Mouse (Mus musculus) cerebellum, adult (tissue): Measurements from ENCODE around the gene Alg12.

Experiments used
- ATAC-seq: cut with Nextera tagmentation; 2 replicates; pipeline ENCODE4 v1.9.2; 2017; ENCODE audit warnings: mild to moderate bottlenecking, moderate library complexity, mixed read lengths; ENCODE audit not compliant: insufficient number of reproducible peaks, low FRiP score, low TSS enrichment

Gene Alg12

DNA sequence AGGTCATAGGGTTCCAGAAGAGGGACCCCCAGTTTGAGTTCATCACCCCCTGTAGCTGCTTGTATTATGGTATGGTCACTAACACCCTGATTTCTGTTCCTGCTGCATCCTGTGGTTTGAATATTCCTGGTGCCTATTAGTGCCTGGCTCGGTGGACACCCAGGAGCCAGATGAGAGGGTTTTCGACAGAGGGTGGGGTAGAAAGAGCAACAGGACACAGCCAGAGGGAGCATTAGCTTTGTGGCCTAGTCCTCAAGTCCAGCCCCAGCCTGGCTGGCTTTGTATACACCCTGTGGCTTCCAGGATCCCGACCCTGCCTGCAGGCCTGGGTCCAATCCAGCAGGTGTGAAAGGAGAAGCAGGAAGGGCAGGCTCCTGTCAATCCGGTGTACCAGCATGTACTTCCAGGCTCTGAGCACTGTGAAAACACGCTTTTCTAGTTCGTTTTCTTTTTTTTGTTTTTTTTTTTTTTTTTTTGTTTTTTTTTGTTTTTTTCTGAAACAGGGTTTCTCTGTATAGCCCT, 36.8 kb upstream of the Alg12 start:
- ATAC-seq = no peak

- ATAC-seq = no peak
These were observed 36.1 kb upstream of the Alg12 start for GRCm38 (mm10) chr15:88854969-88855830.

DNA sequence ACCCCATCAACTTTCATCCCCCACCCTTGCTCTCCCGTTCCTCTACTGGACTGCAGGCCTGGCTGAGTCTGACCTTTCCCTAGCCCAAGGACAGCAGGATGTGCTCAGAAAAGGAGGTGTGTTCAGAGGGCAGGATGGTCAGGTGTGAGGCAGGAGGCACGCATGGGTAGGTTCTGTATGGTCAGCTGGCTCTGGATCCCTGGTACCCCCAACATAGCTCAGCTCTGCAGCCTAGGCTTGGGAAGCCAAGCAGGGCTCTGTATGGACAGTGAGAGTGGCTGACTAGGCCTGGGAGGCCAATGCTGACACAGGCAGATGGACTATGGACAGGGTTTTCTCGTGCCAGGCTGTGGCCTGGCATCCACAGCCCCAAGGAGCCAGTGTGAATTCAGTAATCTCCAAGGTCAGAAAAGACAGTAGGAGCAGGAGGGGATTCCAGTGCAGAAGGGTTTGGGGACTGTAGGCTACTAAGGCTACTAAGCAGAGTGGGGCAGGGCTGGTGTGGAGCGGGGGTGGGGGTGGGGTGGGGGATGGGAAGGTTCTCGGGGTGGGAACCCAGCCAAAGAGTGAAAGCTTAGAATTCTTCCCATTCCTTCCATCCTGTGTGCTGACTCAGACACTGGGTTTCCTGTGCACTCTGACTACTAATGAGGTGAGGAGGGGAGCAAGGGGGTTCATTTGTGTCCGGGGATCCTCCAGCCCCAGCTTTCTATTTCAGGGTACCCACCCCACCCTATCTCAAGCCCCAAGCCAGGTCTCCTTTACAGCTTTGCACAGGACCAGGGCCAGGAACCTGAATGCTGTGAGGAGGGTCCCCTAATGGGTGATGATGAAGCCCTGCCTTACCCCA, 35.2 kb upstream of the Alg12 start:
- ATAC-seq = peak; percentile 28; the same call in 1 of the 2 replicates

- ATAC-seq = no peak
These were observed 34.0 kb upstream of the Alg12 start for GRCm38 (mm10) chr15:88853106-88853505.

GRCm38 (mm10) chr15:88851507-88852149, 32.5 kb upstream of the Alg12 start:
- no peak for ATAC-seq

GRCm38 (mm10) chr15:88851076-88851475, 32.0 kb upstream of the Alg12 start:
- ATAC-seq = no peak

DNA sequence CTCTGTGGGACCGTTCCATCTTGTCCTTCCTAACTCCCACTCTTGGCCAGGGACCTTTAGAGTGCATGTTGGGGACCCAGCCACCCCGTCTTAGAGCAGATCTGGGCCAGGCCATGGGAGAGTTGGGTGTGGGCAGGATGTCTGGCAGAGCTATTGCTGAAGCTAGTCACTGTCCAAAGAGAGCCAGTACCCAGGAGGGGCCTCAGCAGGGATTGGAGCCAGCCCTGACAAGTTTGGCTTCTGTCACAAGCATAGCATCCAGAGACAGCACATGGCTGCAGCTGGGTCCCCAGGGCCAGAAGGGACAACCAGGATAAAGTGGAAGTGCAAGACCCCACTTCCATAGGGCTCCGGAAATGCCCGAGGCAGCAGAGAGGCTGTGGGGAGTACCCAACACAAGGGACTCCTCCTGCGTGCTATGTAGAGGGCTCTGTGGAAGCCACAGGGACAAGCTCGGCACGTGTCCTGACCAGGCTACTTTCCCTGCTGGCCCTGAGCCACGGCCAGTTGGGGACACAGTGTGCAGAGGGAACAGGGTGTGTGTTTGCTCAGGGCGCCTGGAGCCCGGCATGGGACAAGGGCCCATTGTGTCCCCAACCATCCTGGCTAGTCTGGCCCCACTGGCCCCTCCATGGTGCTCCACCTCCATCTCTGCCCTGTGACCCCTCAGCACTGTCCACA, 31.2 kb upstream of the Alg12 start:
- ATAC-seq = peak; percentile 56

- no peak for ATAC-seq
These were observed 30.5 kb upstream of the Alg12 start for GRCm38 (mm10) chr15:88849621-88850020.

DNA sequence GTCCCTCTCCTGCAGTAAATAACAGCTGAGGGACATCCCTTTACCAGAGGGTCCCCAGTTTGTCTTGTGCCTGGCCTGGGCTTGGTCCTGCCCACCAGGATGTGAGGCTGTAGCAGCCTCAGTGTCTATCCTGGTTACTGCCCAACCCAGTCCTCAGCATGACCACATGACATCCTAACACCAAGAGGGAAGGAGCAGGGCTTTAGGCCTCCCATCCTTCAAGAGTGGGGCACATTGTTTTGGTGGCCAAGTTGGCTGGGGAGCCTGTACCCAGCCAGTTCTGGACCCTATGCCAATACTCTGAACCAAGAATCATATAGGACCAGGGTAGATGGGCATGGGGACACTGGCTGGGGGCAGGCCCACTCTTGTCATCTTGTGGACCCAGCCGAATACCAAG, 29.5 kb upstream of the Alg12 start:
- ATAC-seq = no peak

DNA sequence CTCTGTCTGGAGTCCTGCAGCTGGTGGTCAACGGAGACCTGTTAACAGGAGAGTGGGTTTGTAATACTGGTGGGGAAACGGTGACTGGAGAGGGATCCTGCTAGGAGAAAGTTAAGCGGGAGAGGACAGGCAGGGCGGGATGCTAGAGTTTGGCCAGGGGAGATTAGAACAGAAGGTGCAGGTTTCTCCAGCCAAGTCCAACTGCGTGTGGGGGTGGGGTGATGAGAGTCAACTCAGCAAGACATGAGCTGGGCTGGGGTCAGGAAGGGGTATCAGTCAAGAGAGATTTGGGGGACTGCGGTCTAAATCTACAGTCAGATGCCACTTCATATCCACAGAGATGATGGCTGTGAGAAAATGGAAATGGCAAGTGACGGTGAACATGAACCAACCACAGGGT, 25.8 kb upstream of the Alg12 start:
- no peak for ATAC-seq

DNA sequence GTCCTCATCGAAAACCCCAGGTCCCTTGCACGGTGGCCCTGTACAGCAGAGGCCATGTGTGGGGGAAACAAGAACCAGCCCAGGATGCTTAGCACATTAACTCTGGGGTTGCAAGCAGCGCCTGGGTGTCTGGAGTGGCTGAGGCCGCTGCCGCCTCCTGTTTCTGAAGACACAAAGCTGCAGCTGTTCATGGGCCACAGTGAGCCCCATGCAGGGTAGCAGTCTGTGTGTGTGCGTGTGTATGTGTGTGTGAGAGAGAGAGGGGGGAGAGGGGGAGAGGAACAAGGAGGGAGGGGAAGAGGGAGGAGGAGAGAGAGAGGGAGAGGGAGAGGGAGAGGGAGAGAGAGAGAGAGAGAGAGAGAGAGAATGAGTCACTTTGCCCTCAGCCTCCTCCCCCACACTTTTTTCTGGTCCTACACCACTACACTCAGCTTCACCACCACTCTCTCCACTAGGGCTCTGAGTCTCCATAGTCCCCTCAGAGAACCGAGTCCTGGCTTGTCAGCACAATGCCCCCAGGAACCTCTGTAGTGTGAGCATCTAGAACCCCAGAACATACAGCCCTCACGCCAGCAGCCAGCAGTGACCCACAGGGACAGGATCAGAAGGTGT, 24.5 kb upstream of the Alg12 start:
- no peak for ATAC-seq

DNA sequence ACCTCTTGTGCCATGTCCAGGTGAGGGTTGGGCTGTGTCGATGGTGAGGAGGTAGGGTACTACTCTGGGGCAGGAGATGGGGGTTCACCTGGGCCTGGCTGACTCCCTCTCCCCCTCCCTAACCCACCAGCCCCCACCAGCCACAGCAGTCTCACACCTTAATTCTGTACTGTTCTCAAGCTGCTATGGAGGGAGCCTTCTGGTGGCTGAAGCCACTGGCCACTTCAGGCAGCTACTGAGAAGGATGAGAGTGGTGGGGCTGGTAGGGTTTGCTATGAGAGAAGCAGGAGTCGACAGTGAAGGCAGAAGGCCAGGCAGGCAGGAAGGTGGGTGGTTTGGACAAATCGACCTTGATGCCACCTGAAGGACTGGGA, 23.2 kb upstream of the Alg12 start:
- ATAC-seq = no peak

DNA sequence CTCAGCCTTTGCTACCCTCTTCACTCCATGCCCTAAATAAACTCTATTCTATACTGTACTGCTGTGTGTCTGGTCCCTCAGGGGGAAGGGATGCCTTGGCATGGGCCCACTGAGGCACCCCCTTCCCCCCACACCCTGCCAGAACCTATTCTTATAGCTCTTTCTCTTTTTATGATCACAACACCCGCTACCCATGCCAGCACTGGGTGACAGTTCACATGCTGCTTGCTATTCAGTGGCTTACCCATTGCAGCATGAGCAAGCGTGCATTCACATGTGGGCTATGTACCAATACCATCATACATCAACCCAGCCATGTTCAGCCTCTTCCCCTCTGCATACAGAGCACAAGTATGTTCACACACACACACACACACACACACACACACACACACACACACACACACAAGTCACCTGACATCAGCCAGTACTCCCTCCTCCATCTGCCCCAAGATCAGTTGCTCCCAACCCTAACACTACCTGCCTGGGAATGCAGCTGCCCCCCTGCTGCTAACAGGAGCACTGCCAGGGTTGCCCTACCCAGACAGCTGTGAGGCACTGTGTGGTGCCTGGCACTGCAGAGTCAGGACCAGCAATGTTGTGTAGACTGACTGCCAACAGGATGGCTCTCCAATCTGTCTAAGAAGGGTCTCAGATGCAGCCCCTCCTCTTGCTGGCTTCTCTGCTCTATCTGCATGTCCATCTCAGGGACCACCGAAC, 22.6 kb upstream of the Alg12 start:
- peak; percentile 38 for ATAC-seq

- ATAC-seq = no peak
These were observed 22.0 kb upstream of the Alg12 start for GRCm38 (mm10) chr15:88841160-88841559.

DNA sequence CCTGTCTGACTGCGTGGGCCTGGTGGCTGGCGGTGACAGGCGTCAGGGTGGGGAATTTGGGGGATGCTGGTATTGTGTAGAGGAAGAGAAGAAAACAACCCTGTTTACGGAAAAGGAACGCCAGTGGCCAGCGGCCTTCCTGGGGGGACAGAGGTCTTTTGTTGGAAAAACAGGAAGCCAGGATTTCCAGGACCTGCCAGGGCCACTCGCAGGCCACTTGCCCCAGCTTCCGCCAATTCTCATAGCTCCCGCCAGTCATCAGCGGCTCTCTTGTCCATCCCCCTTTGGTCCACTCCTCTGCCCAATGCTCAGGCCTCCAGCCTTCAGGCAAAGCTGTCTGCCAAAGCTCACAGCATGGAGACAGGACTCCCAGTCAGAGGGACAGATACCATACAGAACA, 21.0 kb upstream of the Alg12 start:
- 0 out of 2 replicates have a peak, but pooled peaks have one; percentile 19 for ATAC-seq

DNA sequence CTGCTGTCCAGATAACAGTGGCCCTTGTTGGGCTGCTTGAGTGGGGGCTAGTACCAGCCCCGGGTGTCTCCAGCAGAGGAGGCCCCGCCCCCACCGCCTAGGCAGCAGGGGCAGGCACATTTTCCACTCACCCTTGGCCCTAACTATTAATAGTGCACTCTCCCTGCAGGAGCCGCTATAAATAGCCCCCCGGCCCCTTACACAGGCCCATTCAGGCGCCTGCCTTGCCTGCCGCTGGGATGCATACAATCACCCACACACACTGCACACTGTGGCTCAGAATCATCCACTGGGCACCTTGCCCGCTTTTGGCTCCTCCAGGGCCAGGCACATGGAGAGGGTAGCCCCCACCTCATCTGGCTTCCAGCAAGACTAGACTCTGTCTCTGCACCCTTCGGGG, 20.2 kb upstream of the Alg12 start:
- ATAC-seq = 0 out of 2 replicates have a peak, but pooled peaks have one; percentile 4

- ATAC-seq = no peak
These were observed 18.9 kb upstream of the Alg12 start for GRCm38 (mm10) chr15:88837977-88838376.

DNA sequence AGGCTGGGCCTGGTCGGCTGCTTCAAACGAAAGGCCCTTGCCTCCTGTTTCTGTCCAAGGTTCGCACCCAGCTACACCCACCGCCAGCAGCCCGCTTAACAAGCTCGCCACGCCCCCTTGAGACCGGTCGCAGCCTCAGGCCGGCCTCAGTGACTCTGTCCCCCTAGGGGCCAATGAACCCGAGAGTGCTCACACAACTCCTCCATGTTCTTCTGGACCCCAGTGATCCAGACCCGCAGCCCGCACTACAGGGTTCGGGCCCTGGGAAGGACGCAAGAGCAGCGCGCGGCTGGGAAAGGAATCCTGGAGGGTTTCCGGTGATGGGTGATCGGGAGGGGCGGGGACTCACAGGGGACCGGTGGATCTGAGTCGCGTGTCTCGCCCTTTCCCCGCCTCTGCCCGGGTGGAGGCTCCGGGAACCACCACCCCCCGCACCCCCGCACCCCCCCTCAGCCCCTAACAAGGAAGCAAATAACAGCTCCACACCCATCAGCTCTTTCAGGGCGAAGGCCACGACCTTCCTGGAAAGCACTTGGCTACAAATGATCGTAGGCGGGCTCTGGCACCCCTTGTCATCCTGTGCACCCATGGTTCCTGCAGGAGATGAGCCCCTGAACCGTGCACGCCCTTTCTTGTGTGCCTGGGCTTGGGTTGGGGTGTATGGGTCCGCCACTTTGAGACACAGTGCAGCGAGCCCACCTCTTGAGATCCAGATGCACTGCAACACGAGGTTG, 18.2 kb upstream of the Alg12 start:
- no peak for ATAC-seq
